Mouse (Mus musculus): ENCODE data around the gene Cpne6. TPM values are rescaled to one million over a fixed set of nuclear protein-coding genes. Genes with fewer than 3 reads are reported as not detected.
A peak's percentile ranks its signal among the peaks of the same experiment; 100 is the strongest.

Gene Cpne6
- total and polyA plus RNA-seq, 3 experiments: not detected

- Histone ChIP-seq H3K27ac (ENCODE audit: insufficient read depth, low read depth) (no peak overlapping the region), H3K4me2 (ENCODE audit: insufficient read depth, low read depth, poor library complexity, severe bottlenecking) (no peak overlapping the region), H3K9me3 (replicated peaks; ENCODE audit: low read length) (no peaks in the 10 kb centered on the region), H3K79me2 (replicated peaks; ENCODE audit: control insufficient read depth, extremely low read depth, insufficient read depth, poor library complexity, severe bottlenecking) (no peaks in the 10 kb centered on the region), H3K27me3 (replicated peaks) (peaks cover 74% of the 10 kb centered on the region), H3K36me3 (replicated peaks in 1 of 2; ENCODE audit: control insufficient read depth in 1 of 2, insufficient read depth in 1 of 2, low read length in 1 of 2) (no peaks in the 10 kb centered on the region), H3K4me1 (ENCODE audit: control insufficient read depth in 1 of 2, insufficient read depth in 2 of 2) (peaks cover 2 to 27% of the 10 kb centered on the region in 2 experiments; a peak in 2 of 4 replicates), H3K4me3 (replicated peaks in 1 of 3; ENCODE audit: low read depth in 2 of 3, low read length in 2 of 3, poor library complexity in 1 of 3) (no peak overlapping the region), H3K9ac (ENCODE audit: insufficient read depth, low read depth) (no peak overlapping the region)
- no peak for DNase-seq (ENCODE audit: extremely low read depth)
- in situ Hi-C loops (cut with MboI; ENCODE audit: low pct_ligation_motif_present, low pct_unique_long_range_greater_than_20kb, low sequenced_read_pairs): no loop called here
- peak; percentile 28; the same call in 1 of the 2 replicates for TF ChIP-seq SMC3 (IDR thresholded peaks at IDR 0.05; ENCODE audit: low read depth, low read length)
- TF ChIP-seq SIN3A (IDR thresholded peaks at IDR 0.05; ENCODE audit: low read length): no peak
- TF ChIP-seq RAD21 (IDR thresholded peaks at IDR 0.05; ENCODE audit: low read depth, low read length): peak; percentile 55
- peak in 1 of 2 experiments; percentile 54; a peak in 2 of 4 replicates for TF ChIP-seq CTCF (conservative IDR thresholded peaks at IDR 0.05 in 1 of 2, IDR thresholded peaks at IDR 0.05 in 1 of 2; ENCODE audit: low read depth in 2 of 2, low read length in 2 of 2)
- TF ChIP-seq HCFC1 (IDR thresholded peaks at IDR 0.05; ENCODE audit: low read depth, low read length): no peak
- dilution Hi-C loops (cut with MboI; ENCODE audit: extremely low pct_ligation_motif_present, extremely low pct_unique_long_range_greater_than_20kb, low sequenced_read_pairs): no loop called here
Observed at GRCm38 (mm10) chr14:55519604-55520003, 9.4 kb downstream of the Cpne6 start.

DNA sequence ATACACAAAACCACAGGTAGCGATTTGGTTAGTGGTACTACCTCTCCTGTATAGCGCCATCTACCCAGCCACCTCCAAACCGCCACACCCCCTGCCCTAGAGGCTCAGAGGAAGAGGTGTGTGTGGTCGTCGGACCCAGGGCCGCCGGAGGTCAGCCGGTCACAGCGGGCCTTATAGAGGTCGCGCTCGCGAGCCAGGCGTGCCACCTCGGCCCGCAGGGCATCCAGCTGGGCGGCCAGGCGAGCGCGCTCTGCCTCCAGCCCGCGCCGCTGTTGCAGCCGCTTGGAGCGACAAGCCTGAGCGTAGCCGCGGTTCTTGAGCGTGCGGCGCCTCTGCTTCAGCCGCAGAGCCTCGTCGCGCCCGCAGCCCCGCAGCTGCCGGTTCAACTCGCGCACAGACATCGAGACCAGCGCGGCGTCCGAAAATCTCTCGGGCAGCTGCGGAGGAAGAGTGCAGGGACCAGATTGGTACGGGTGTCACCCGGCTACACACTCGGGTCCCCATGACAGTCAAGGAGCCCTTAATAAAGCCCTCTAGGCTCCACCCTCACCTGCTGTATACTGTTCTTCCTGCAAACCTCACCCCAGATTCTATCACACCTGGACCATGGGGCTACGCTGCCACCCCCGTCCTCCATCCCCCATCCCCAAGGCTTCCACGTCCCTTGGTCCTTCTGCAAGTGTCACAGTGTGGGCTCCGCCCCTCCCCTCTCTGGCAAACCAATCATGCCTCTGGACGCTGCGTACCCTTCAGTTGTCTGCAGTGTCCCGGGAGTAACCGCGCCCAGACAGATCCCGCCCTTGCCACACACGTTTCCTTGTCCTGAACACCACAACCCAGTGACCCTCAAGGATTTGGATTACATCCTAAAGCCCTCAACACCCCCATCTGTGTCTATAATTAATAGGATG is 10.5 kb downstream of the Cpne6 start:
- Histone ChIP-seq H3K27ac (ENCODE audit: insufficient read depth, low read depth) (no peak overlapping the region), H3K79me2 (replicated peaks; ENCODE audit: control insufficient read depth, extremely low read depth, insufficient read depth, poor library complexity, severe bottlenecking) (no peaks in the 10 kb centered on the region), H3K9ac (ENCODE audit: insufficient read depth, low read depth) (no peak overlapping the region), H3K9me3 (replicated peaks; ENCODE audit: low read length) (no peaks in the 10 kb centered on the region), H3K4me1 (ENCODE audit: control insufficient read depth in 1 of 2, insufficient read depth in 2 of 2) (peaks cover 2 to 27% of the 10 kb centered on the region in 2 experiments; a peak in 2 of 4 replicates), H3K4me3 (replicated peaks in 1 of 3; ENCODE audit: low read depth in 2 of 3, low read length in 2 of 3, poor library complexity in 1 of 3) (peak overlapping the region in 1 of 3 experiments; percentile 50), H3K36me3 (replicated peaks in 1 of 2; ENCODE audit: control insufficient read depth in 1 of 2, insufficient read depth in 1 of 2, low read length in 1 of 2) (no peaks in the 10 kb centered on the region), H3K4me2 (ENCODE audit: insufficient read depth, low read depth, poor library complexity, severe bottlenecking) (peak overlapping the region; percentile 60), H3K27me3 (replicated peaks) (peaks cover 69% of the 10 kb centered on the region)
- TF ChIP-seq UBTF (IDR thresholded peaks at IDR 0.05; ENCODE audit: low read depth, low read length) (peak; percentile 66; the same call in 1 of the 2 replicates), CTCF (conservative IDR thresholded peaks at IDR 0.05 in 1 of 2, IDR thresholded peaks at IDR 0.05 in 1 of 2; ENCODE audit: low read depth in 2 of 2, low read length in 2 of 2) (peak in 1 of 2 experiments; percentile 47; a peak in 2 of 4 replicates), MXI1 (IDR thresholded peaks at IDR 0.05; ENCODE audit: low read depth, low read length) (no peak), CHD2 (IDR thresholded peaks at IDR 0.05; ENCODE audit: low read length) (no peak)
- DNase-seq (ENCODE audit: extremely low read depth): no peak
- in situ Hi-C loops (cut with MboI; ENCODE audit: low pct_ligation_motif_present, low pct_unique_long_range_greater_than_20kb, low sequenced_read_pairs): no loop called here
- dilution Hi-C loops (cut with MboI; ENCODE audit: extremely low pct_ligation_motif_present, extremely low pct_unique_long_range_greater_than_20kb, low sequenced_read_pairs): no loop called here

DNA sequence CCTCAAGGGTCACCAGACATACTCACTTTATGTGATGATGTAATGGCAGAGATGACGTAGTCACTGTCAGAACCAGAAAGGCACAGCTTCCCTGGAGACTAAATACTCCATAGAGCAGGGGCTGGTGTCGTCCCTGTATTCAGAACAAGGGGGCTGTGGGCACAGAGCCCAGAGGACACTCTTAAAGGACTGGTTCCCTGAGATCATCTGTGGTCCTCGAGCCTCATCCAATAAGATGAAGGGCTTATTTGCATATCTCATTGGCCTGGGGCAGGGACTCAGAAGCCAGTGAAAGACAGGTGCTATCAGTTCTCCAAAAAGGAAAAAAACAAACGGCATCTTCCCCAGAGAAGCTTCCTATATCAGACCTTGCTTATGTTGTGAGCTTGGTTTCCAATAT is 13.8 kb downstream of the Cpne6 start:
- peaks cover 5 to 25% of the 10 kb centered on the region in 2 experiments; a peak in 2 of 4 replicates for H3K4me1 ChIP-seq (ENCODE audit: control insufficient read depth in 1 of 2, insufficient read depth in 2 of 2)
- peak; percentile 30; the same call in 1 of the 2 replicates for TF ChIP-seq EP300 (IDR thresholded peaks at IDR 0.05; ENCODE audit: low read length)
- TF ChIP-seq MAFK (IDR thresholded peaks at IDR 0.05; ENCODE audit: insufficient replicate concordance, low read length): no peak
- H3K27ac ChIP-seq (ENCODE audit: insufficient read depth, low read depth): no peak overlapping the region
- H3K79me2 ChIP-seq (replicated peaks; ENCODE audit: control insufficient read depth, extremely low read depth, insufficient read depth, poor library complexity, severe bottlenecking): no peaks in the 10 kb centered on the region
- H3K9ac ChIP-seq (ENCODE audit: insufficient read depth, low read depth): no peak overlapping the region
- no peak overlapping the region for H3K4me2 ChIP-seq (ENCODE audit: insufficient read depth, low read depth, poor library complexity, severe bottlenecking)
- H3K9me3 ChIP-seq (replicated peaks; ENCODE audit: low read length): no peaks in the 10 kb centered on the region
- H3K36me3 ChIP-seq (replicated peaks in 1 of 2; ENCODE audit: control insufficient read depth in 1 of 2, insufficient read depth in 1 of 2, low read length in 1 of 2): no peaks in the 10 kb centered on the region
- in situ Hi-C loops (cut with MboI; ENCODE audit: low pct_ligation_motif_present, low pct_unique_long_range_greater_than_20kb, low sequenced_read_pairs) (no loop called here), dilution Hi-C loops (cut with MboI; ENCODE audit: extremely low pct_ligation_motif_present, extremely low pct_unique_long_range_greater_than_20kb, low sequenced_read_pairs) (no loop called here)
- H3K27me3 ChIP-seq (replicated peaks): peaks cover 41% of the 10 kb centered on the region
- DNase-seq (ENCODE audit: extremely low read depth): no peak
- no peak overlapping the region for H3K4me3 ChIP-seq (replicated peaks in 1 of 3; ENCODE audit: low read depth in 2 of 3, low read length in 2 of 3, poor library complexity in 1 of 3)
